Mouse (Mus musculus): ENCODE data around the gene Rsbn1. TPM values are rescaled to one million over a fixed set of nuclear protein-coding genes. Genes with fewer than 3 reads are reported as not detected.

Rsbn1 gene
- polyA plus RNA-seq, 1 experiment, result 2.6 TPM

GRCm38 (mm10) chr3:103916839-103917237, 2.9 kb downstream of the Rsbn1 start:
- peaks cover 73% of the 10 kb centered on the region for H3K79me2 ChIP-seq (ENCODE audit: control insufficient read depth, insufficient read depth)
- H3K27me3 ChIP-seq (ENCODE audit: control insufficient read depth, insufficient read depth, insufficient read length), result no peaks in the 10 kb centered on the region
- peaks cover 63% of the 10 kb centered on the region for H3K79me3 ChIP-seq (ENCODE audit: low read depth)
- TF ChIP-seq USF1 (IDR thresholded peaks at IDR 0.05; ENCODE audit: low read depth), result no peak
- no peak for TF ChIP-seq MYOD1 (IDR thresholded peaks at IDR 0.05; ENCODE audit: control insufficient read depth, insufficient read length, low read depth)
- no peak for TF ChIP-seq FOSL1 (IDR thresholded peaks at IDR 0.05; ENCODE audit: insufficient read depth, low read length, poor library complexity, severe bottlenecking)
- TF ChIP-seq CEBPB (IDR thresholded peaks at IDR 0.05; ENCODE audit: low read depth), result no peak
- no peak overlapping the region for H3ac ChIP-seq (ENCODE audit: control insufficient read depth, insufficient read length, low read depth)
- H3K4me3 ChIP-seq (ENCODE audit: insufficient read depth, poor library complexity, severe bottlenecking), result peak overlapping the region; percentile 89
- peaks cover 9% of the 10 kb centered on the region for H3K36me3 ChIP-seq (ENCODE audit: control insufficient read depth, insufficient read depth)

- TF ChIP-seq CTCF (IDR thresholded peaks at IDR 0.05; ENCODE audit: control insufficient read depth, insufficient read depth, insufficient read length) (no peak), MYOG (IDR thresholded peaks at IDR 0.05; ENCODE audit: control insufficient read depth, extremely low read depth, insufficient read length) (no peak), FOSL1 (IDR thresholded peaks at IDR 0.05; ENCODE audit: insufficient read depth, low read length, poor library complexity, severe bottlenecking) (no peak), USF1 (IDR thresholded peaks at IDR 0.05; ENCODE audit: low read depth) (no peak), MYOD1 (IDR thresholded peaks at IDR 0.05; ENCODE audit: control insufficient read depth, insufficient read length, low read depth) (no peak), MAX (IDR thresholded peaks at IDR 0.05) (no peak), CEBPB (IDR thresholded peaks at IDR 0.05; ENCODE audit: low read depth) (no peak)
- Histone ChIP-seq H3K79me2 (ENCODE audit: control insufficient read depth, insufficient read depth) (peaks cover 100% of the 10 kb centered on the region), H3ac (ENCODE audit: control insufficient read depth, insufficient read length, low read depth) (no peak overlapping the region), H3K79me3 (ENCODE audit: low read depth) (peaks cover 91% of the 10 kb centered on the region), H3K4me3 (ENCODE audit: insufficient read depth, poor library complexity, severe bottlenecking) (no peak overlapping the region), H3K36me3 (ENCODE audit: control insufficient read depth, insufficient read depth) (peaks cover 9% of the 10 kb centered on the region), H3K27me3 (ENCODE audit: control insufficient read depth, insufficient read depth, insufficient read length) (no peaks in the 10 kb centered on the region)
Measured at GRCm38 (mm10) chr3:103920094-103920493, 6.2 kb downstream of the Rsbn1 start.

GRCm38 (mm10) chr3:103925302-103925701, 11.4 kb downstream of the Rsbn1 start:
- H3K79me3 ChIP-seq (ENCODE audit: low read depth), result peaks cover 73% of the 10 kb centered on the region
- TF ChIP-seq CEBPB (IDR thresholded peaks at IDR 0.05; ENCODE audit: low read depth) (no peak), USF1 (IDR thresholded peaks at IDR 0.05; ENCODE audit: low read depth) (no peak), MAX (IDR thresholded peaks at IDR 0.05) (no peak), FOSL1 (IDR thresholded peaks at IDR 0.05; ENCODE audit: insufficient read depth, low read length, poor library complexity, severe bottlenecking) (no peak), CTCF (IDR thresholded peaks at IDR 0.05; ENCODE audit: control insufficient read depth, insufficient read depth, insufficient read length) (no peak)
- no peak overlapping the region for H3K4me3 ChIP-seq (ENCODE audit: insufficient read depth, poor library complexity, severe bottlenecking)
- H3K79me2 ChIP-seq (ENCODE audit: control insufficient read depth, insufficient read depth), result peaks cover 100% of the 10 kb centered on the region
- no peak overlapping the region for H3ac ChIP-seq (ENCODE audit: control insufficient read depth, insufficient read length, low read depth)
- H3K27me3 ChIP-seq (ENCODE audit: control insufficient read depth, insufficient read depth, insufficient read length), result no peaks in the 10 kb centered on the region
- peaks cover 26% of the 10 kb centered on the region for H3K36me3 ChIP-seq (ENCODE audit: control insufficient read depth, insufficient read depth)

- H3K79me3 ChIP-seq (ENCODE audit: low read depth), result peaks cover 64% of the 10 kb centered on the region
- H3K4me3 ChIP-seq (ENCODE audit: insufficient read depth, poor library complexity, severe bottlenecking), result no peak overlapping the region
- peaks cover 96% of the 10 kb centered on the region for H3K79me2 ChIP-seq (ENCODE audit: control insufficient read depth, insufficient read depth)
- peaks cover 37% of the 10 kb centered on the region for H3K36me3 ChIP-seq (ENCODE audit: control insufficient read depth, insufficient read depth)
- no peak overlapping the region for H3ac ChIP-seq (ENCODE audit: control insufficient read depth, insufficient read length, low read depth)
- H3K27me3 ChIP-seq (ENCODE audit: control insufficient read depth, insufficient read depth, insufficient read length), result no peaks in the 10 kb centered on the region
- TF ChIP-seq MYOG (IDR thresholded peaks at IDR 0.05; ENCODE audit: control insufficient read depth, extremely low read depth, insufficient read length), result no peak
- TF ChIP-seq USF1 (IDR thresholded peaks at IDR 0.05; ENCODE audit: low read depth), result no peak
- TF ChIP-seq FOSL1 (IDR thresholded peaks at IDR 0.05; ENCODE audit: insufficient read depth, low read length, poor library complexity, severe bottlenecking), result no peak
- TF ChIP-seq CEBPB (IDR thresholded peaks at IDR 0.05; ENCODE audit: low read depth), result no peak
- TF ChIP-seq MYOD1 (IDR thresholded peaks at IDR 0.05; ENCODE audit: control insufficient read depth, insufficient read length, low read depth), result no peak
- TF ChIP-seq MAX (IDR thresholded peaks at IDR 0.05), result no peak
- TF ChIP-seq CTCF (IDR thresholded peaks at IDR 0.05; ENCODE audit: control insufficient read depth, insufficient read depth, insufficient read length), result no peak
Measured at GRCm38 (mm10) chr3:103927511-103927910, 13.6 kb downstream of the Rsbn1 start.

GRCm38 (mm10) chr3:103944794-103945562, 31.1 kb downstream of the Rsbn1 start:
- peaks cover 4% of the 10 kb centered on the region for H3K36me3 ChIP-seq (ENCODE audit: control insufficient read depth, insufficient read depth)
- H3K79me2 ChIP-seq (ENCODE audit: control insufficient read depth, insufficient read depth), result peaks cover 91% of the 10 kb centered on the region
- TF ChIP-seq MAX (IDR thresholded peaks at IDR 0.05) (no peak), FOSL1 (IDR thresholded peaks at IDR 0.05; ENCODE audit: insufficient read depth, low read length, poor library complexity, severe bottlenecking) (no peak), MYOG (IDR thresholded peaks at IDR 0.05; ENCODE audit: control insufficient read depth, extremely low read depth, insufficient read length) (no peak), CEBPB (IDR thresholded peaks at IDR 0.05; ENCODE audit: low read depth) (no peak), CTCF (IDR thresholded peaks at IDR 0.05; ENCODE audit: control insufficient read depth, insufficient read depth, insufficient read length) (no peak), MYOD1 (IDR thresholded peaks at IDR 0.05; ENCODE audit: control insufficient read depth, insufficient read length, low read depth) (no peak), USF1 (IDR thresholded peaks at IDR 0.05; ENCODE audit: low read depth) (no peak)
- H3K27me3 ChIP-seq (ENCODE audit: control insufficient read depth, insufficient read depth, insufficient read length), result no peaks in the 10 kb centered on the region
- peaks cover 69% of the 10 kb centered on the region for H3K79me3 ChIP-seq (ENCODE audit: low read depth)
- no peak overlapping the region for H3K4me3 ChIP-seq (ENCODE audit: insufficient read depth, poor library complexity, severe bottlenecking)
- no peak overlapping the region for H3ac ChIP-seq (ENCODE audit: control insufficient read depth, insufficient read length, low read depth)
